Mouse (Mus musculus) myocyte (in vitro differentiated cells): ENCODE measurements at regions not wholly inside any gene's neighbourhood (a gene's known extent, or its start where the extent isn't known, plus 50 kb on each side); places are given as distances from the start of the nearest gene placed in this dataset.

Source experiments
- CEBPB ChIP-seq: IDR thresholded peaks from 2 replicates; pipeline ENCODE4 v1.6.1; 2011; ENCODE audit warnings: mild to moderate bottlenecking, moderate library complexity; ENCODE audit not compliant: poor library complexity, insufficient read depth, severe bottlenecking
- POLR2A ChIP-seq: IDR thresholded peaks from one replicate; pipeline ENCODE4 v1.6.1; 2011; ENCODE audit warnings: low read depth, mild to moderate bottlenecking, control low read depth, moderate library complexity; ENCODE audit not compliant: insufficient read length

DNA sequence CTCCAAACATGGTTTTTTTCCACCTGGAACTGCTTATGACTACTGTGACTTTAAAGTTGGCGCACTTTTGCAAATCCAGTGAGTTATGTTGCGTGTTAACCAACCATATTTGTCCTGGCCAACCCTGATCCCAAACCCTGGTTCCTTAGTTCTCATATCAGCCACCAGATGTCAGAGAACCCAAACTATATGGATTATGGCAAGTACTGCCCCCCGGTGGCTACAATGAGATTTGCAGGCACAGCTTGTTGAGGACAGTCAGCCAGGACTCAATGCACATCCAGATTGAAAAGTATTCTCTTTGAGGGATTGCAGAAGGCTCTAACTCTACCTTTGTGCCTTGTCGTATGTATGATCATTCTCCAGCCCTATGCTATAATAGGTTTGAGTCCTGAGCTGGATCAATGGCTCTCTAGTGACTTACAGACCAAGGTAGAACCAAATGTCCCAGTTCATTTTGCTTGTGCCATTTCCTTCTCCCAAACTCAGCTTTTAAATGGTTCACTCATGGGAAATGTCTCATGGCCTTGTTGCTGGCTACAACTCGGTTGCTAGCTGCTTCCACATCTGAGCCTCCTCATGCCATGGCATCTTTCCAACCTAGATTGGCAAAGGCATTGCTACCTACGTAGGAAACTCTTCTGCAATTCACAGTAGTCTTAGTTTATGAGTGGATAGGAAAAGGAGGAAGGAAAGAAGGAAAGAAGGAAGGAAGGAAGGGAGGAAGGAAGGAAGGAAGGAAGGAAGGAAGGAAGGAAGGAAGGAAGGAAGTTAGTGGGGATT lies 126.1 kb upstream of the Smad3 start:
- TF ChIP-seq POLR2A (no peak), CEBPB (no peak)
